Mouse (Mus musculus): Measurements from ENCODE around the gene Fgf4. TPM values are rescaled to one million over a fixed set of nuclear protein-coding genes. Genes with fewer than 3 reads are reported as not detected.
"Not testable (repeated sequence)": the region's sequence is repeated elsewhere in the genome, so short reads cannot be mapped to it uniquely, and the experiment has no call there.

Fgf4 gene
- polyA plus RNA-seq, 1 experiment from 2014 or later, result not detected

DNA sequence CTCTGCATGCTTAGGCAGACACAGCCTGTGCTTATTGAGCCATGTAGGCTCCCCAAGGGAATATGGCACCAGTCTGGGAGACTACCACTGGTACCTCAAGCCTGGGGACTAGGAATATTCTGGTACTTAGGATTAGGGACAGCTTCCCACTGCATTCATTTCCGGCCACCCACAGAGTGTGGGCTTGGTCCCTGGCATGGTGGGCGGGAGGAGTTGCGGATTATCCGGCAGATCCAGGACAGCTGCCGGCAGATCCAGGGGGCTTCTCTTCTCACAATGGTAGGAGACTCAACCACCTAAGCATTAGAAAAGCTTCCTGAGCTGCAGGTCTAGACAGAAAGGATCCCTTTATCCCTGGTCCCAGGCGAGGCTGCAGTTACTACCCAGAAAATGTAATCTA lies 51.3 kb downstream of the Fgf4 start:
- WGBS (ENCODE audit: insufficient replicate concordance), result 70% methylated on average over 6 of the region's 6 CpGs
- H3K4me2 ChIP-seq (ENCODE audit: low read depth, low read length), result no peak overlapping the region

DNA sequence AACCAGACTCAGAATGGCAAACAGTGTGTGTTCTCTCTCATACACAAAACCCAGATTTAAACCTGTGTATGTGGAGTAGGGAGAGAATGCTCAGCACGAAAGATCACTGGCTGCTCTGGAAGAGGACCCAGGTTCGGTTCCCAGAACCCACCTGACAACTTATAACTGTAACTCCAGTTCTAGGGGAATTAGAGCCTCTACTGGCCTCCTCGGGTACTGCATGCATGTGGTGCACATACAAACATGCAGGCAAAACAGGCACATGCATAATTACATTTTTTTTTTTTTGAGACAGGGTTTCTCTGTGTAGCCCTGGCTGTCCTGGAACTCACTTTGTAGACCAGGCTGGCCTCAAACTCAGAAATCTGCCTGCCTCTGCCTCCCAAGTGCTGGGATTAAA lies 58.3 kb downstream of the Fgf4 start:
- H3K27ac ChIP-seq (ENCODE audit: low read depth); ATAC-seq; H3K4me1 ChIP-seq (ENCODE audit: insufficient read depth); H3K9ac ChIP-seq (replicated peaks); DNase-seq; H3K36me3 ChIP-seq (replicated peaks; ENCODE audit: insufficient read depth, low read length); H3K4me2 ChIP-seq (ENCODE audit: low read depth, low read length); H3K9me3 ChIP-seq (ENCODE audit: low read length); H3K4me3 ChIP-seq (ENCODE audit: low read depth, low read length): not testable (repeated sequence)
- peak; percentile 37 for TF ChIP-seq CTCF (IDR thresholded peaks at IDR 0.05; ENCODE audit: low read depth)
- H3K27me3 ChIP-seq (ENCODE audit: insufficient read depth, low read length), result peaks cover 12% of the 10 kb centered on the region; the same call in 1 of the 2 replicates
- WGBS (ENCODE audit: insufficient replicate concordance), result 78% methylated on average over 3 of the region's 3 CpGs

More for the DNA sequence above, 51.3 kb downstream of the Fgf4 start:
- no peak overlapping the region for H3K27ac ChIP-seq (ENCODE audit: low read depth)
- H3K27me3 ChIP-seq (ENCODE audit: insufficient read depth, low read length), result peaks cover 64% of the 10 kb centered on the region
- no peak overlapping the region for H3K4me3 ChIP-seq (ENCODE audit: low read depth, low read length)
- no peak for ATAC-seq
- TF ChIP-seq CTCF (IDR thresholded peaks at IDR 0.05; ENCODE audit: low read depth) (no peak), EP300 (IDR thresholded peaks at IDR 0.05; ENCODE audit: low read depth) (no peak)
- H3K36me3 ChIP-seq (replicated peaks; ENCODE audit: insufficient read depth, low read length), result no peaks in the 10 kb centered on the region
- no peak for DNase-seq
- H3K9me3 ChIP-seq (ENCODE audit: low read length), result no peaks in the 10 kb centered on the region
- no peak overlapping the region for H3K9ac ChIP-seq (replicated peaks)
- peaks cover 10% of the 10 kb centered on the region for H3K4me1 ChIP-seq (ENCODE audit: insufficient read depth)

DNA sequence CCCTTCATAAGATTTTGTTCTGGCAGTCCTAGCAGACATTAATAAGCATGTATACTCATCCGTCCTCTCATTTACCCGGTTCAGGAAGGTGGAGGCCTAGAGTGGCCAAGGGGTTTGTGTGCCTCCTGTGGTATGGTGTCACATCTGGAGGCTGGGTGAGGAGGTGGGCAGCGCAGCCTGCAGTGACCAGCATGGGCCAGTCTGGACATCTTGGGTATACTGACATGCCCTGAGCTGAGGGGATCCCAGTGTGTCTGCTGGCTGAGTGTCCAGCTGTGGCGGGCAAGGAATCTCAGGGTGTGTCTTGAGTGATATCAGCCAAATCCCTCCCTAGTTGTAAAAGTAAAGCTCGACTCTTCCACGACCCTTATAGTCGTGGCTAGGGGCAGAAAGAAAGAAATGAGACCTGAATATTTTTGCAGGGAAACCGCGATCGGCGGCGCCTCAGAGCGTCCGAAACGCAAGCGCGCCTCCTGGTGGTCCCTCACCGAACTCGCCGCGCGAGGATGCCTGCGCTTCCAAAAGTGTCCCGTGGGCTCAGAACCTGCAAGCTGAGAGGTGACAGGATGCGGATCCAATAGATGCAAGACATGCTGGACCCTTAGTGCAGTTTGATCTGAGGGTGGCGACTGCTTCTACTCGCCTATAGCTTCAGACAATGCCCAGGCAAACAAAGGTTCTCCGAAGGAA lies 59.7 kb downstream of the Fgf4 start:
- H3K27me3 ChIP-seq (ENCODE audit: insufficient read depth, low read length), result 0 out of 2 replicates have a peak, but pooled peaks cover 8% of the 10 kb centered on the region
- DNase-seq (peak; percentile 69), ATAC-seq (peak; percentile 49)
- H3K36me3 ChIP-seq (replicated peaks; ENCODE audit: insufficient read depth, low read length), result no peaks in the 10 kb centered on the region
- no peak overlapping the region for H3K9ac ChIP-seq (replicated peaks)
- H3K4me2 ChIP-seq (ENCODE audit: low read depth, low read length), result 0 out of 2 replicates have a peak overlapping the region, but pooled peaks have one; percentile 3
- H3K4me3 ChIP-seq (ENCODE audit: low read depth, low read length), result no peak overlapping the region
- WGBS (ENCODE audit: insufficient replicate concordance), result 13% methylated on average over 28 of the region's 28 CpGs
- H3K9me3 ChIP-seq (ENCODE audit: low read length), result no peaks in the 10 kb centered on the region
- H3K27ac ChIP-seq (ENCODE audit: low read depth), result no peak overlapping the region
- TF ChIP-seq EP300 (IDR thresholded peaks at IDR 0.05; ENCODE audit: low read depth) (no peak), CTCF (IDR thresholded peaks at IDR 0.05; ENCODE audit: low read depth) (peak; percentile 83)
- H3K4me1 ChIP-seq (ENCODE audit: insufficient read depth), result no peaks in the 10 kb centered on the region

DNA sequence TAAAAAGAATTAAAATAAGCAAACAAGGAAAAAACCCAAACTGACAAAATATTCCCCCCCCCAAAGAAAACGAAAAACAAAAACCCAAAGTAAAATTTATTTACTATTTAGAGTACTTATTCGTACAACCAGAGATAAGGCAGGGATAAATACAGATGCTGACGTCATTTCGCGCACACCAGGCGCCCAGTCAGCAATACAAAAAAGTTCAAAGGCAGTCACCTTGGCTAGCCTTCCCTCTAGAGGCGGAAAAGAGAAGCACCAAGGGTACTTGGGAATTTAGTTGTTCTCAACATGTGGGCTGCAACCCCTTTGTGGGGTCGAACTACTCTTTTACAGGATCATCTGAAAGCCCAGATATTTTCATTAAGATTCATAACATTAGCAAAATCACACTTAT lies 60.6 kb downstream of the Fgf4 start:
- H3K27ac ChIP-seq (ENCODE audit: low read depth), result no peak overlapping the region
- H3K9ac ChIP-seq (replicated peaks), result no peak overlapping the region
- H3K27me3 ChIP-seq (ENCODE audit: insufficient read depth, low read length), result 0 out of 2 replicates have a peak, but pooled peaks cover 6% of the 10 kb centered on the region
- no peaks in the 10 kb centered on the region for H3K4me1 ChIP-seq (ENCODE audit: insufficient read depth)
- 6% methylated on average over 8 of the region's 8 CpGs for WGBS (ENCODE audit: insufficient replicate concordance)
- no peak overlapping the region for H3K4me2 ChIP-seq (ENCODE audit: low read depth, low read length)
- H3K4me3 ChIP-seq (ENCODE audit: low read depth, low read length), result no peak overlapping the region
- DNase-seq (no peak), ATAC-seq (no peak)
- H3K36me3 ChIP-seq (replicated peaks; ENCODE audit: insufficient read depth, low read length), result no peaks in the 10 kb centered on the region
- H3K9me3 ChIP-seq (ENCODE audit: low read length), result no peaks in the 10 kb centered on the region
- TF ChIP-seq EP300 (IDR thresholded peaks at IDR 0.05; ENCODE audit: low read depth) (no peak), CTCF (IDR thresholded peaks at IDR 0.05; ENCODE audit: low read depth) (peak; percentile 46)

DNA sequence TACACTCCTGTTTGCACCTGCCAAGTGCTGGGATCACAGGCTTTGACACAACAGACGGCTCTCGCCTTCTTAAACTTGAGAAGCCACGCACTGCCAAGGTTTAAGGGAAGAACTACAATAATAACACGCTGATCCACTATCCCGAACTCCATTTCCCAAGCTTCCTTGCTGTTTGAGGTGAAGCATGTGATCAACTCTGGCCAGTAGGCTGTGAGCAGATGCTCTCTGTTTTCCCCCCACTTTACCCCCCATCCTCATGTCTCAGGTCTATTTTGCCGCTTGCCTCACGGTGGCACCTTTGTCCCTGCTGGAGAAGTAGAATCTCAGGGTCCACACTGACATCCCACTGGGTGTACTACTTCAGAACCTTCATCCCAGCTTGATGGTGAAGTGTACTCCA lies 61.5 kb downstream of the Fgf4 start:
- Histone ChIP-seq H3K9me3 (ENCODE audit: low read length) (no peaks in the 10 kb centered on the region), H3K4me3 (ENCODE audit: low read depth, low read length) (no peak overlapping the region), H3K36me3 (replicated peaks; ENCODE audit: insufficient read depth, low read length) (no peaks in the 10 kb centered on the region), H3K9ac (replicated peaks) (no peak overlapping the region), H3K4me1 (ENCODE audit: insufficient read depth) (no peaks in the 10 kb centered on the region), H3K27ac (ENCODE audit: low read depth) (no peak overlapping the region), H3K27me3 (ENCODE audit: insufficient read depth, low read length) (0 out of 2 replicates have a peak, but pooled peaks cover 6% of the 10 kb centered on the region), H3K4me2 (ENCODE audit: low read depth, low read length) (no peak overlapping the region)
- ATAC-seq, result no peak
- 50% methylated on average over 7 of the region's 7 CpGs for WGBS (ENCODE audit: insufficient replicate concordance)
- DNase-seq, result no peak
- TF ChIP-seq CTCF (IDR thresholded peaks at IDR 0.05; ENCODE audit: low read depth) (no peak), EP300 (IDR thresholded peaks at IDR 0.05; ENCODE audit: low read depth) (no peak)

DNA sequence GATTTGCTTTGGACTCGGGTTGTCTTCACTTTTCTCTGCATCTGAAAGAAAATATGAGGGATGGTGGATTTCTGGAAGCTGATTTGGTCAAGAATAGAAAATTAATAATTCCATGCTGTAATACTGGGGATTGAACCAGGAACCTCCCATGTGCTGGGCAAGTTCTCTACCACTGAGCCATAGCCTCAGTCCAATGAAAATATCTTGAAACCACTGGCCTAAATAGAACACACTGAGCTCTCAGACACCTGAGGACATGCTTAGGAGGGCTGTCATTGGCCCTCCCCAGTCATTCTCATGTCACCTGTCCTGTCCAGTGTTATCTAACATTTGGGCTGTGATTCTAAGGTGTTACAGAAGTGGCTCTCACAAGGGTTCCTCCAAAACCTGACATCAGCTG lies 64.0 kb downstream of the Fgf4 start:
- Histone ChIP-seq H3K36me3 (replicated peaks; ENCODE audit: insufficient read depth, low read length) (no peaks in the 10 kb centered on the region), H3K4me3 (ENCODE audit: low read depth, low read length) (no peak overlapping the region), H3K9me3 (ENCODE audit: low read length) (no peaks in the 10 kb centered on the region), H3K9ac (replicated peaks) (no peak overlapping the region), H3K27ac (ENCODE audit: low read depth) (no peak overlapping the region), H3K4me2 (ENCODE audit: low read depth, low read length) (no peak overlapping the region), H3K27me3 (ENCODE audit: insufficient read depth, low read length) (0 out of 2 replicates have a peak, but pooled peaks cover 6% of the 10 kb centered on the region), H3K4me1 (ENCODE audit: insufficient read depth) (peaks cover 7% of the 10 kb centered on the region)
- DNase-seq, result no peak
- TF ChIP-seq EP300 (IDR thresholded peaks at IDR 0.05; ENCODE audit: low read depth) (no peak), CTCF (IDR thresholded peaks at IDR 0.05; ENCODE audit: low read depth) (no peak)
- WGBS (ENCODE audit: insufficient replicate concordance), result 58% methylated on average over 1 of the region's 1 CpGs
- ATAC-seq, result no peak
